Mouse (Mus musculus) cerebellum, adult 2 months (tissue): ENCODE measurements around the gene Lck.

Source experiments
- CTCF ChIP-seq: fragments of 200-500 bp; IDR thresholded peaks from 2 replicates; pipeline ENCODE4 v1.5.1; 2011; ENCODE audit warnings: low read depth, mild to moderate bottlenecking, control low read depth, low read length, moderate library complexity, borderline replicate concordance; ENCODE audit not compliant: insufficient read depth
- POLR2A ChIP-seq: fragments of 200-500 bp; IDR thresholded peaks from 2 replicates; pipeline ENCODE4 v1.6.1; 2011; ENCODE audit warnings: low read length, control low read depth, borderline replicate concordance; ENCODE audit not compliant: insufficient read depth

DNA sequence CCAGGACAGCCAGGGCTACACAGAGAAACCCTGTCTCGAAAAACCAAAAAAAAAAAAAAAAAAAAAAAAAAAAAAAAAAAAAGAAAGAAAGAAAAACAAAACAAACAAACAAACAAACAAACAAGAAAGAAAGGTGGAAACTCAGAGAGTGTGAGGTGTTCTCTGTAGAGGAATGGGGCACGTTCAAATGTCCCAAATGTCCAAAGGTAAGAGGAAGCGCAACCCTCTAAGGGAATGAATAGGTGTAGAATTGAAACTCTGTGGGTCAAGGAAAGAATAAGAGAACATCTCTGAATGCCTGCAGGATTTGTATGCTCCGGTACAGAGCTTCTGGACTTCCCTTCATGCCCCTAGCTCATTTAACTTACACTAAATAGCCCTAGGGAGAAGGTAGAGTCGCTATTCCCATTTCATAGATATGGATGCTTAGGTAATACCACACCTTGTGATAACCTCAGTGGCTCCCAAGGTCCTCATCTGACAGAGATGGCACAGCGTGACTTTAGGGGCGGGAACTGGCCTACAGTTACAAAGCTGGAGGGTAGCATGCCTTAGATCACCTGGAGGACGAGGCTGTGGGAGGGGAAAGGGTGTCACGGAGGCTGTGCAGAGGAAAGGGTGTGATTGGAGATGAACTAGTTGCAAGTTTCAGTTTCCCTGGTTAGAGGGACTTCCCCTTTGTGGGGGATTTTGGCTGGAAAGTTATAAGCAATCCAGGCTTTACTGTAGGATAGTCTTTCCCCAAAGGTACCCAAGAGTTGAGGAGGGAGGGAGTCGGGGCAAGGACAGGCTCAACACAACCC, 65.8 kb downstream of the Lck start:
- no peak for TF ChIP-seq CTCF
- no peak for TF ChIP-seq POLR2A
